Mouse (Mus musculus): ENCODE measurements at regions not wholly inside any gene's neighbourhood (a gene's known extent, or its start where the extent isn't known, plus 50 kb on each side); places are given as distances from the start of the nearest gene placed in this dataset.

GRCm38 (mm10) chr6:17224852-17225251 is 56.1 kb upstream of the Cav2 start:
- DNase-seq (ENCODE audit: low read depth, low spot score), result no peak

DNA sequence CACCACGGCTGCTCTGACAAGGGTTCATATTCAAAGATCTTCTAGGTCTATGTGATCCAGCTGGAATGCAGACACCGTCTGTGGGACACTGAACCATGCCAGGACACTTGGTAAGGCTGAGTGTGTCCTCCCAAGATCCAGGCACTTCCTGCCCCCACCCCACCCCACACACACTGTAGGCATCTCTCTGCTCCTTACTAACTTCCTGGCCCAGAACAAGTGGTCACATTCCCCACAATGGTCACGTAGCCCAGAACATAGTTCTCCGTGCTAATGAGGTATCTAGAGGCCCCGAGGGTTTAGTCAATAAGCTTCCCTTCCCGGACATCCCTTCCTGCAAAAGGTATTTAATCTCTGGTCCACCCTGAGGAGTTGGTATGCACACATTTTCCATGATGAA is 54.5 kb upstream of the Cav2 start:
- DNase-seq (ENCODE audit: low read depth, low spot score), result no peak
